Mouse (Mus musculus): ENCODE measurements around the gene Dusp12.

GRCm38 (mm10) chr1:170868107-170868904, 17.0 kb downstream of the Dusp12 start:
- TF ChIP-seq CTCF (IDR thresholded peaks at IDR 0.05; ENCODE audit: low read depth, low read length) (no peak), POLR2A (IDR thresholded peaks at IDR 0.05; ENCODE audit: insufficient read depth, low read length) (peak; percentile 64)
